Mouse (Mus musculus) kidney, postnatal 36 days (tissue): Measurements from ENCODE around the gene Gltp.

Experiments
- DNase-seq, 2 experiments: peaks; one replicate each; pipeline ENCODE4 v3.0.0; 2021 to 2022; ENCODE audit warnings: mixed read lengths in 2 of 2

The Gltp gene

DNA sequence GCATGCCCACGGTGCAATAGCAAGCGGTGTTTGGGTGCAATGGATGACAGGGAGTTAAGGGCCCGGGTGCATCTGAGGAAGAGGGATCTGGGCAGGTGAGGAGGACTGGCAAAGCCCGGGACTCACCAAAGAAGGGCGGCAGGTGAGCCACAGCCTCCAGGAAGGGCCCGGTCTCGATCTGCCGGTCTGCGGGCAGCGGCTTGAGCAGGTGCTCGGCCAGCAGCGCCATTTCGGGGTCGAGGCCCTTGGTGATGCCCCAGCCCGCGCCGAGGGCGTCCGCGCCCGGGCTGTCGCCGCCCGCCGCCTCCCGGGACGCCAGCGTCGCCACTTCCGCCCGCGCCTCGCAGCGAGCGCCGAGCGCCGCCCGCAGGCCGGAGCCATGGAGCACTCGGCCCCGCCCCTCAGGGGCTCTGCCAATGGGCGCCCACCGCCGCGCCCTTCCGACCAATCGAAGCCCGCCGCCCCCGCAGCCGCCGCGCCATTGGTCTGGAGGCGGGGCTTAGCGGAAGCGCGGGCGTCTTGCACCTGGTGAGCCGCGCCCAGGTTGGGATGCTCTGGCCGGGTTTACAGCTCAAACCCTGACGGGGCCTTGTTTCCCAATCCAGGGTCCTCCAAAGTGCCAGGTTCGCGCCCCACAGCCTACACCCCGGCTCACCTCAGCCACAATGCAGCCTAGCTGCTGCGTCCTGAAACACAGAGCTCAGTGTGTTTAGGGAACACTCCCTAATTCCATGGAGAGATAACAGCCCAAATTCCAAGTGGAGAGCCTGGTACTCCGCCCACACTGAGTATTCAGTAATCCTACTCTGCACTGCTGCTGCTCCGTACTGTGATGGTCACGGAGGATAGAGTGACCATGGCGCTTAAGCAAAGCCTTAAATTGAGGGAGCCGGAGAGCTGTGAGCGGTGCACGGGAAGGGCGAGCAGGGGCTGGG is at the start of gene Gltp:
Gene Gltp, minus strand, starts transcription at position 352 of the 935 bp plus-strand sequence.
- DNase-seq = peak; percentile 92 to 97

DNA sequence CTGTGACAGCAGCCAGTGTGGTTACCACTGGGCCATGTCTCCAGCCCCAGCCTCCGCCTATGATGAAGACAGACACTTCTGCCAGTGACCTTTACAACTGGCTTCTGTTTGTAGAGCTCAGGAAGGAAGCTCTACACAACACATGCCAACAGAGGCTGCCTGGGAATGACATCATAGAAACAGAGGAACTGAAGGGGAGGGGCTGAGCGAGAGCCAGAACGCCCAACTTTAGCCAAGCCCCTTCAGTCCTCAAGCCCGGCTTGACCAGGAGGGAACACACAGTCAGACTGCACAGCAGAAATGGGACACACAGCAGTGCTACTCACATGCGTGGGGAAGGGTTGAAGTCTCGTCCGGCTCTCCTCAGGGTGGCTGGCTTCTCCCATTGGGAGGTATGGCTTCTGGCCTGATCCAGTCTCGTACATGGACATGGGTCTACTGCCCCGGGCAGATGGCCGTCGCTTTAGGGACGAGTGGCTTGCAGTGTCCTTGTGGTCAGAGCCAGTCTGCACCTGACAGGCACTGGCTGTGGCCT is 48.0 kb upstream of the Gltp start:
- peak; percentile 60 to 76 for DNase-seq

DNA sequence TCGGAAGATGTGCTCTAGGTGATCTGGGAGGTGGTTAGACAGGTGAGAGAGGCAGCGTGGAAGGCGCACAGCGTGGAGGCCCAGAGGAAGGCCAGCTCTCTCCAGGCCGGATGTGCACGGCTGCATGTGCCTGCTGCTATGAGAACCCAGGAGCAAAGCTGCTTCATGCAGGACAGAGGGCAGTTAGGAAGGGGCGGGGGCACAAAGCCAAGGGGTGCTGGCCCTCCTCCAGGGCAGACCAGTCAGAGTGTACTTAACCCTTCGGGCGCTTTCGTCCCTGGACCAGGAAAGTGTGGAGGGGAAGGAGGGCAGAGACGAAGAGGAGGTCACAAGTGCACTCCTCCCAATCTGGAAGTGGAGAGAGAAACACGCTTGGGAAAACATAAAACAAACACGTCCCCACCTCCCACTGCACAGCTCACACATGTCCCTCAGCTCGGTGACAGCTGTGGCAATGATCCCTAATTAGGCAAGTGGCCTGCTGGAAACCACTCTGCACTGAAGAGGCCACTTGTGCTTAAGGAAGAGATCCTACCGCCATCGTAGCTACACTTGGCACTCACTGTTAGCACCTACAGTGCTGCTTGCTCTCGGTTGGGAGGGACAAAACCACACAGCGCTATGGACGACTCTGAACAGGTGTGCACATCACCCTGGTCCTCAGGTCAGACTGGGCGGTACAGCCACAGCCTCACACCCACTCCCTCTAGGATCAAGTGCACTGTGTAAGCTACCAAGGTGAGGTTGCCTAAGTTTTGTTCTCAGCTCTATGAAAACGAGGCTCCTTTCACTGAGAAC is 46.5 kb upstream of the Gltp start:
- peak in 1 of 2 experiments; percentile 52 for DNase-seq

DNA sequence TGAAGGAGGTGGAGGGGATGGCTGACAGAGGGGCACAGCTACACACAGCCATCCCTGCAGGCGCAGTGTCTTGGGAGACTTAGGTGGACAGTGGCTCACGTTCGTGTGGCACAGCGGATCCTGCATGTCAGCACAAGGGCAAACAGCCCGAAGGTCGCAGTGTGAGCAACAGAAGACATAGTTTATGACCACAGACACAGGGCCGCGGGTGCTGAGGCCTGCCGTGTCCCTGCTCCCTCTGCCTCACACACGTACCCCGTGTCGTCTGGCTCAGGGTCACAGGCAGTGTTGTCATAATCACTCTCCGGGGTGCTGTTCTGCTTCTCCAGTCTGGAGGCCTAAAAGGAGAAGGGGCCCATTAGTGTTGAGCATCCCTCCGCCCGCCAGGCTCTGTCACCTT is 42.8 kb upstream of the Gltp start:
- no peak for DNase-seq

DNA sequence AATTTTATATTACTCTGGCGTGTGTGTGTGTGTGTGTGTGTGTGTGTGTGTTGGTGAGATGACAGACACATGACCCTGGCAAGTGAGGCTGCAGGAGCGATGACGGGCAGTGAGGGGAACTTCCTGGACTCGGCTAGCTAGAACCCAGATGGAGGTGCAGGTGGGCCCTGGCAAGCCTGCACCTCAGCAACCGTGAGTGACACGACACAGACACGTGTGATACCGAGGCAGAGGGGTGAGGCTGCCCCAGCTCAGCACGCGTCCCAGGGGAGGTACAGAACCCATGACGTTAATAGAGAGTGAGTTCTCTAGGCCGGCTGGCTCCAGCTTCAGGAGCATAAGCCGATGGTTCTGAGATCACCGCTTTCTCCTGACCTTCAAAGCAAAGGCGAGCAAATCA is 41.2 kb upstream of the Gltp start:
- DNase-seq = no peak

DNA sequence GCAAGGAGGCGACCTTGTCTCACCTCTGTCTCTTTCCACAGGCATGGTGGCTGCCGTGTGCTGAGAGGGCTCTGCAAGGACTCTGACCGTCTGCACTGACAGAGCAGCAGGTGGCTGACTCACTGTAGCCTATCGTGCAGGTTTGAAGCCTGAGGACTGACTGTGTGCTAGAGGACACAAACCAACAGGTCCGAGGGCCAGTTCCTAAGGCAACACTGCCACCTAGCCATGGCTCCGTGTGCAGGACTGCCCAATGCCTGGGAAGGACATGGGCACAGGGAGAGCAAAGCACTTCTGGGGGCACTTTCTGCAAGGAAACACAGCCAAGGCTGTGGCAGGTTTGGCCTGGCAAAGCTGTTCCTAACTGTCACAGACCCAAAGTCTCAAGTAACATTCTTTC is 40.7 kb upstream of the Gltp start:
- no peak for DNase-seq

DNA sequence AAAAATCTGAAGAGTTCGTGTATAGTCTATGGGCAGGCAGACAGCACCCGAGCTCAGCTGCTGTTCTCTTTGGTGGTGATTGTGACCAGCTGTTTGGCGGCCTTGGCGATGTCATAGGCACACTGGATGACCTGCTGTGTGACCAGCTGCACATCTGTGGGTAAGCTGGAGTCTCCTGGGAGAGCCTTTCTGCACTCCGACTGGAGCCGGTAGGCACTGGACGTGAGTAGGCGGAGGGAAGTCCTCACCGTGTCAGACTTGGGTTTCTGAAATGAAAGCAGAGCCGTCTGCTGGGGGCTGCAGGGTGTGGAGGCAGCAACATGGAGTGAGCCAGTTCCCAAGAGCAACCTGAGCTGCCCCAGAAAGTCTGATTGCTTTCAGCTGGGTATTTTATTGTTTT is 39.3 kb upstream of the Gltp start:
- no peak for DNase-seq

DNA sequence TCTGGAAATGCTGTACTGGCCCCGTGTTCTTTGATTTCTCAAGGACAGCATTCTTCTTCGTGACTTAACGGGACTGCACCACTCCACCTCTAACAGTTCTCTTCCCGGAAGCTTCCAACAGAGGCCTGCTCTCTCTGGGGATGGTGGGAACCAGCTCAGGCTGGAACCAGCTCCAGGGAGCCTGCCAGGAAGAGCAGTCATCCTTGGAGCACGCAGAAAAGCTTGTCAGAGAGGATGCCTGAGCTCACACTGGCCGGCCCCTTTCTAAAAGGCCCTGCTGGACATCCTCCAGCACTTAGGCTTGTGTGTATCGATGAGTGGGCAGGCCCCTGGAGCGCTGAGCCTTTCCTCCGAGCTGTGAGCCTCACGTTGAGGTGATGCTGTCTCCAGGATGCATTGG is 37.4 kb upstream of the Gltp start:
- DNase-seq = no peak

DNA sequence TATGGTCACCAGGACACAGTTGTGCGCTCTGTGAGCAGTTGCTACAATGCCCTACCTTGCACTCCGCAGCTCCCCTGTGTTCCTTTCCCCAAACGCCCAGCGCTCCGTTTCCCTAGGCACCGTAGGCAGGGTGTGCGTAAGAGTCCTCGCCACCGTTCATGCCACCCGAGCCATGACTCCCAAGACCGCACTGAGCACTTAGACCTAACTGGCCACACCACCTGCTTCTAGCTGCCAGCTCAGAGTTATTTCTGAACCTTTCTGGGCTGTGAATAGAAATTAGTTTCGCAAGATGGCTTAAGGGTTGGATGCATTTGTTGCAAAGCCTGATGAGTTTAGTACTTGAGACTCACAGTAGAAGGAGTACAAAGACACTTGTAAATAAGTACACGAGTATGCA is 32.1 kb upstream of the Gltp start:
- DNase-seq = no peak

DNA sequence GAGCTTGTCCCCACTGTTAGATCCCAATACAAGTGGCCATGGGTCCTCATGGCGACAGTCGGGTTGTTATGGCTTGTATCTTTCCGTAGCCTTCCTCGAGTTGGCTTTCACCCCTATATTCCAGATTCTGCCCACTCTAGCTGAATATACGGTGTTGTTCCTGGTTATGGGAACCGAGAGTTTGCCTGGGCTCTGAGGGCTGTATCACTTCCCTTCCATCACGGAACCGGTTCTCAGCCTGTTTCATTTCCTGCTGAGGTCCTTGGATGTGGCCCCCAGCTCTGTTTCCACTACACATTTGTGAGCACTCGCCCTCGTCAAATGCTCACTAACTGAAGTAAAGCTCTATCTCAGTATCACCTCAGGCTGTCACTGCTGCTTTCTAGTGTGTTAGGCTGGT is 31.2 kb upstream of the Gltp start:
- no peak for DNase-seq

DNA sequence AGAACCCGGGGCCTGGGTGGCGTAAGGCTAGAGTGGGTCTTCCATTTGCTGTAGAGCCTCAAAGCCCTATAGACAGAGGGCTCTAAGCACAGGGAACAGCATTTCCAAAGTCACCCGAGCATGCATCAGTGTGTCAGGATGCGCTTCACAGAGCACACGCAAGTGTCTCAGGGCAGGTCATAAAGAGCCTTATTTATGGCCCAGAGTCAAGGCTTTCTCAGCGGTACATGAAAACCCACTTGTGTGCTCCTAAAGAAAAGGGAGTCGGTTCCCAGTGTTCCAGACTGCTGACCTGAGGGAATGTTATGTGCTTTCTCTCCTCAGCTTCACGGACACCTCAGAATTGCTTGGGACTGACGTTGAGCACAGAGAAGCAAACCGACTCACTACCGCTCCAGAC is 30.0 kb upstream of the Gltp start:
- no peak for DNase-seq

DNA sequence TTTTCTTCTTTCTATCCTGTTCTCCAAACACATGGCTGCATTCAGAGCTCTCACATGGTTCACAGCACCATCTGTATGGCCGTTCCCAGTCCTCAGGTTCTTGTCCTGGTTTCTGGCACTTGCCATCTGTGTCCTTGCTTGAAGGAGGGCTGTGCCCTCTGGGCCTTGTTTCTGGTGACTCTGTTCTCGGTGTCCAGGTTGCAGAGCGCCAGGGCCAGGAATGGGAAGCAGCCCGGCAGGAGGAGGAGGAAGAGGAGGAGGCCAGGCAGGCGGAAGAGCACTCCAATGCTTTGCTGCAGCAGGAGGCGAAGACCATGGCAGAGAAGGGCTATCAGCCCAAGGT is 29.1 kb upstream of the Gltp start:
- DNase-seq = no peak

DNA sequence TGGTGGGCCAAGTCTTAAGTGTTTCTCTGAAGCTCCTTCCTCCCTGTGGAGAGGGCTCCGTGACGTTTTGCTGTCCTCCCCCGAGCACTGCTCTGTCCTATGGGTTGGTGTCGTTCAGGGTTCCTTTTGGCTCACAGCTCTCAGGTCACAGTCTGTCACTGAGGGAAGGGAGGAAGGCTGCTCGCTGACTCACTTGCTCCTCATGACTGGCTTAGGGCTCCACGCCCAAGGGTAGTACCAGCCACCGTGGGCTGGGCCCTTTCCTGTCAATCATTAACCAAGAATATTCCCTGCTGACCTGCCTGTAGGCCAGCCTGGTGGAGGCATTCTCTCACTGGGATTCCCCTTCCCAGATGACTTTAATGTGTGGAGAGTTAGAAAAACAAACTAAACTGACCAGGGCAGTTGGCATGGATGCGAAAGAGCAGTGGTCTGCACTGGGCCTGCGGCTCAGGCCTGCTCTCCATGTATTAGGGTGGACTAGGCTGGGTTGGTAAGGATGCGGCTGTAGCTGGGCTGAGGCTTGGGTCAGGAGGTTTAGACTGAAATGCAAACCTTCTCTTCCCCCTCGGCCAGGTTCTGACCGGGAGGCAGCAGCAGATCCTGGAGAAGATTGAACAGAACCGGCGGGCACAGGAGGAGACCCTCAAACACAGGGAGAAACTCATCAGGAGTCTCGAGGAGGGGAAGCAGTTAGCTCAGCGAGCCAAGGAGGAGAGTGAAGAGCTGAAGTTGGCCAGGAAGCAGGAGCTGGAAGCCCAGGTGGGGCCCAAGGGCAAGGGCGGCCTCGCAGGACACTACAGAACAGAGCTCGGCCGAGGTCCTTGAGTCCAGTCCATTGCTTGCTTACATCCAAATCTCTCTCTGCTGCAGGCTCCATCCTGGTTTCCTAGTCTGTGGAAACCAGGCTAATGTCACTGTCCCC is 28.5 kb upstream of the Gltp start:
- peak; percentile 82 to 92 for DNase-seq

DNA sequence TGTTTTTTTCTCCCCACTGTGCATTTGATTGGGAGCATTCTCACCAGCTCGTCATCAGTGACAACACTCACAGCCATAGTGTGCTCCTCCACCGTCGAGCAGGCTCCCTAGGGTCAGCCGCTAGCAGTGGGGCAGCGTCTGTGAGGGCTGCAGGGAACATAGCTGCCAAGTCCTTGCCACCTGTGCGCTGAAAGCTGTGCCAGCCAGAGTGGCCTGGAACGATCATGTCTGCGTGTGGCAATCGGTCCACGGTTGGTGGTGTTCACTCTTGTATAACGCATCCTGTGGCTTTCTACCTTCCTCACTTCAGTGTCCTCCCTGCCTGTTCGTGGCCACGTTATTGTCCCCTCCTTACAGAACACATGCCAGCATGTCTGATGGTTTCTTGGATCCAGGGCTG is 27.7 kb upstream of the Gltp start:
- no peak for DNase-seq

DNA sequence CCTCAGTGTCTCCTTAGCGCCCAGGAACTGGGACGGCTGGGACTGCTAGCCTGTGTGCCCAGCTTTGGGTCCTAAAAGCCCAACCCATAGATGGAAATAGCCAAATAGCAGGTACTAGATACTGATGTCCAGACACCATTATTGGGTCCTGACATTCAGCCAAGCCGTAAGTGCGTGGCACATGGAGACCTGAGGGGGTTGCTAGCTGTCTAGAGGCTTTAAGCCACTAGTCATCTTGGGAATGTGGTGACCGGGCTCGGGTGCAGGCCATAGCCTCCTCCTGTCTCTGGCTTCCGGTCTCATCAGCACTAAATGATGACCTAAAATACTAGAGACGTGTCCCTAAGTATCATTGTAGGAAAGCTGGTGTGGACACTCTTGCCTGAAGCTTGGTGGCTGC is 27.2 kb upstream of the Gltp start:
- no peak for DNase-seq

DNA sequence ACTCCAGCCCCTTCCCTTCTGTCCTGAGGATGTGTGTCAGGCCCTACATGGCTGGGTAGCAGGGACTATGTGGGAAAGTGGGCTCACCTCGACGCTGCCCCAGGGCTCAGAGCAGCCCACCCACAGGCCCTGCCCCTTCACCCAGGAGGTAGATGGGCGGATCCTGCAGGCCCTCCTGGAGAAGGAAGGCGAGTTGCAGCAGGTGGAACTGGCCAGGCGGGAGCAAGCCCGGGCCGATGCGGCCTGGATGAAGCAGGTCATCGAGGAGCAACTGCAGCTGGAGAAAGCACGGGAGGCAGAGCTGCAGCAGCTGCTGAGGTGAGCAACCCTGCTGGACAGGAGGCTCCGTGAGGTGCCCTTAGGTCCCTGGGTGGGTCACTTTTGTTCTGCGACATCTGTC is 26.5 kb upstream of the Gltp start:
- DNase-seq = no peak

DNA sequence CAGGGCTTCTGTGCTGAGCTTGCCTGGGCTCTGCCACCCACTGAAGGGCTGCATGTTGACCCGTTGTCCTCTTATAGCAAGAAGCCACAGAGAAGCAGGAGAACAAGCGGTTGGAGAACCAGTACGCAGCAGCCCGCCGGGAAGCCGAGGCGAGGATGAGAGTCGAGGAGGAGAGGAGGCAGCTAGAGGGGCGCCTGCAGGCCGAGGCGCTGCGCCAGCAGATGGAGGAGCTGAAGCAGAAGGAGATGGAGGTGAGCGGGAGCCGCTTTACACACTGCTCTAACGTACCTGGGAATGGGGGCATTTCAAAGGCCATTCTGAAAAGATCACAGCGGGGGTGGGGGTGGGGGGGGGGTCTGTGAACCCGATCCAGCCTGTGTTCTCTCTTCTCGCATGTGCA is 23.8 kb upstream of the Gltp start:
- DNase-seq = no peak

DNA sequence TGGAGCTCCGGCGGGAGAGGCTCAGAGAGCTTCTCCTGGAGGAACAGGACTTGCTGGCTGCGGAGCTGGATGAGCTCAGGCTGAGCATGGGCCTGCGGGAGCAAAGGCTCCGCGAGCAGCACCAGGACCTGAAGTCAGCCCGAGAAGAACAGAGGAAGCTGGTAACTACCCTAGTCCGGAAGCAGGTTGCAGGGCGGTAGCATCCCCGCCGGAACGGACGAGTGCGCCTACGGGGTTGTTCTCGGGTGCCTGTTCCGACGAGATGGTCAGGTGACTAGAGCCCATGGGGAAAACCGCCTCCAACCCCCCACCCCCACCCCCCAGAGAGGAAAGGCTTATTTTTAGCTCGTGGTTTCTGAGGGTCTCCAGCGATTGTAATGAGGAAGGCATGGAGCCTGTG is 18.6 kb upstream of the Gltp start:
- no peak for DNase-seq

DNA sequence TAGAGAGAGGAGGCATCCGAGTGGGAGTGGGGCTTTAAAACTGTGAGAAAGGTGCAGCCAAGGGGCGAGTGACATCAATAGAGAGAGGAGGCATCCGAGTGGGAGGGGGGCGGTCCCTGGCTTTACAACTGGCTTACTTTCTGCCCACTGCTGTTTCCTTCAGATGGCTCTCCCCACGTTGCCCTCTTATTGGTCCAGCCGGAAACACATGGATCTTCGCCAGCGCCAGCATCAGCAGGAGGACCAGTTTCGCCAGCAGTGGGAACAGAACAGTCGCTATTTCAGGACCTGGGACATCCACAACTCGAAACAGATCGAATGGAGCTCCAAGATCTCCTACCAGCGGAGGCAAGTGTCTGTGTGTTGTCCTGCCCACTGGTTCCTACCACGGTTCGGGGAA is 17.7 kb upstream of the Gltp start:
- no peak for DNase-seq

DNA sequence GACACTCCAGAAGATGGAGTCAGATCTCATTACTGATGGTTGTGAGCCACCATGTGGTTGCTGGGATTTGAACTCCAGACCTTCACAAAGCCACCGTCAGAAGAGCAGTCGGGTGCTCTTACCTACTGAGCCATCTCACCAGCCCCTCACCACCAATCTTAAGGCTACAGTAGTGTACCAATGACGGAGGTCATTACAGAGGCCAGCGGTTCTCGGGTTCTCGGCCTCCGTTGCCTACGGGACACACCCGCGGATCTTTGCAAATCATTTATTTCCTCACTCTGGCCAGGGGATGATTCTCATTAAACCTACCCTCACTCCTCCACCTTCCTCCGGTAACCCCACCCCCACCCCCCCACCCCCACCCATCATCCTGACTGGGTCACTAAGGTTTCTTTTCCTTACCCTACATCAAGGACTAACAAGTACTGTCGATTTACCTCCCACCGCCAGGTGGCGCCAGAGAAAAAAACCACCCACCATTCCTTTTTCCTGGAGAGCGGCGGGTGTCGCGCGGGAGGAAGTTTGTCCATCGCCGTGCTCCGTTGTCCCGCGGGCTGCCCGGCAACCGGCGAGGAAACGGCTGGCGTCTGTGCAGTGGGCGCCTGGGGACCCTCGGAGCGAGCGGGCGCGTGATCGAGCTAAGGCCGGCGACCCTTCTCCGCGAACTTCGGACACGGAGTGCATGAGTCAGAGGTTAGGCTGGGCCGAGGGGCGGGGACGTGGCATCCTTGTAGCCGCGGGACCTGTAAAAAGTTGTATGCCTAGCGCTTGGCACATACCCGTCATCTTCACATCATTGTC is 16.7 kb upstream of the Gltp start, which contains the start of gene Tchp:
Gene Tchp, plus strand, starts transcription at position 496 of the 804 bp plus-strand sequence.
- DNase-seq = peak; percentile 95 to 98
